Mouse (Mus musculus) ES-Bruce4 (cell line): ENCODE measurements around the gene Eif3k. TPM values are rescaled to one million over a fixed set of nuclear protein-coding genes. Genes with fewer than 3 reads are reported as not detected.

ENCODE experiments used
- H3K27ac ChIP-seq: 2 replicates; pipeline ENCODE4 v1.5.1; 2012; ENCODE audit warnings: low read length, inconsistent platforms; ENCODE audit not compliant: insufficient read depth
- H3K27me3 ChIP-seq: 2 replicates; pipeline ENCODE4 v1.6.1; 2012; ENCODE audit warnings: mild to moderate bottlenecking, low read length, inconsistent platforms; ENCODE audit not compliant: control insufficient read depth, poor library complexity, insufficient read depth, severe bottlenecking
- H3K36me3 ChIP-seq: 2 replicates; pipeline ENCODE4 v1.6.1; 2012; ENCODE audit warnings: inconsistent platforms, mild to moderate bottlenecking, low read length, moderate library complexity; ENCODE audit not compliant: control insufficient read depth, poor library complexity, insufficient read depth, severe bottlenecking
- H3K4me1 ChIP-seq: one replicate; pipeline ENCODE4 v1.8.1; 2011; ENCODE audit warnings: low read length; ENCODE audit not compliant: control insufficient read depth, insufficient read depth
- H3K4me3 ChIP-seq: 2 replicates; pipeline ENCODE4 v1.5.1; 2011; ENCODE audit warnings: low read depth, mild to moderate bottlenecking, low read length
- H3K9ac ChIP-seq: 2 replicates; pipeline ENCODE4 v1.6.1; 2012; ENCODE audit warnings: low read depth, mild to moderate bottlenecking, inconsistent platforms; ENCODE audit not compliant: poor library complexity, severe bottlenecking
- H3K9me3 ChIP-seq: replicated peaks from 2 replicates; pipeline ENCODE4 v1.6.1; 2012; ENCODE audit warnings: mild to moderate bottlenecking, low read length, inconsistent platforms; ENCODE audit not compliant: control insufficient read depth, poor library complexity, insufficient read depth, severe bottlenecking
- CTCF ChIP-seq: IDR thresholded peaks from one replicate; pipeline ENCODE4 v1.8.1; 2011; ENCODE audit warnings: low read depth, low read length
- EP300 ChIP-seq: IDR thresholded peaks from 2 replicates; pipeline ENCODE4 v1.6.1; 2011; ENCODE audit warnings: low read depth, low read length; ENCODE audit not compliant: insufficient read depth
- POLR2A ChIP-seq: IDR thresholded peaks from one replicate; pipeline ENCODE4 v1.8.1; 2011; ENCODE audit warnings: low read length; ENCODE audit not compliant: insufficient read depth
- polyA plus RNA-seq: library from polyadenylated mRNA; stranded (reverse); fragments of >200 nt; gene quantifications from 2 replicates; pipeline ENCODE4 v1.2.4, GENCODE M21; 2011; ENCODE audit warnings: low read depth; ENCODE audit not compliant: missing spikeins, insufficient read depth, insufficient read length

Eif3k gene
- polyA plus RNA-seq, 1 experiment, result 409 TPM

GRCm38 (mm10) chr7:29023514-29023913 lies 41.9 kb upstream of the Eif3k start:
- H3K4me1 ChIP-seq, result peaks cover 2% of the 10 kb centered on the region
- no peak for TF ChIP-seq EP300
- no peak for TF ChIP-seq CTCF
- no peak for TF ChIP-seq POLR2A

GRCm38 (mm10) chr7:29022479-29022878 lies 40.8 kb upstream of the Eif3k start:
- Histone ChIP-seq H3K27ac (no peak overlapping the region), H3K9ac (no peak overlapping the region), H3K4me3 (no peak overlapping the region), H3K36me3 (no peaks in the 10 kb centered on the region), H3K27me3 (no peaks in the 10 kb centered on the region), H3K9me3 (no peaks in the 10 kb centered on the region), H3K4me1 (peaks cover 4% of the 10 kb centered on the region)
- no peak for TF ChIP-seq EP300

More at GRCm38 (mm10) chr7:29023514-29023913, 41.9 kb upstream of the Eif3k start:
- Histone ChIP-seq H3K36me3 (no peaks in the 10 kb centered on the region), H3K9me3 (no peaks in the 10 kb centered on the region), H3K9ac (no peak overlapping the region), H3K4me3 (no peak overlapping the region), H3K27me3 (no peaks in the 10 kb centered on the region), H3K27ac (no peak overlapping the region)

GRCm38 (mm10) chr7:29019447-29020220 lies 38.0 kb upstream of the Eif3k start:
- Histone ChIP-seq H3K36me3 (no peaks in the 10 kb centered on the region), H3K27me3 (no peaks in the 10 kb centered on the region), H3K9me3 (no peaks in the 10 kb centered on the region), H3K4me3 (peak overlapping the region; percentile 31), H3K4me1 (peaks cover 2% of the 10 kb centered on the region), H3K27ac (no peak overlapping the region), H3K9ac (no peak overlapping the region)
- TF ChIP-seq POLR2A (no peak), EP300 (no peak), CTCF (no peak)

GRCm38 (mm10) chr7:29017222-29017621 lies 35.6 kb upstream of the Eif3k start:
- TF ChIP-seq CTCF (no peak), POLR2A (no peak), EP300 (no peak)
- no peaks in the 10 kb centered on the region for H3K9me3 ChIP-seq
- H3K4me1 ChIP-seq, result peaks cover 2% of the 10 kb centered on the region
- no peak overlapping the region for H3K4me3 ChIP-seq
- H3K27me3 ChIP-seq, result no peaks in the 10 kb centered on the region
- H3K9ac ChIP-seq, result no peak overlapping the region
- H3K27ac ChIP-seq, result no peak overlapping the region
- no peaks in the 10 kb centered on the region for H3K36me3 ChIP-seq

- Histone ChIP-seq H3K4me1 (peaks cover 2% of the 10 kb centered on the region), H3K4me3 (no peak overlapping the region), H3K27me3 (no peaks in the 10 kb centered on the region), H3K36me3 (no peaks in the 10 kb centered on the region), H3K9ac (no peak overlapping the region), H3K9me3 (no peaks in the 10 kb centered on the region), H3K27ac (no peak overlapping the region)
- no peak for TF ChIP-seq POLR2A
- TF ChIP-seq CTCF, result no peak
Measured at GRCm38 (mm10) chr7:29016440-29016839, 34.8 kb upstream of the Eif3k start.

GRCm38 (mm10) chr7:29014984-29015383 lies 33.3 kb upstream of the Eif3k start:
- H3K4me1 ChIP-seq, result peaks cover 2% of the 10 kb centered on the region
- H3K9me3 ChIP-seq, result no peaks in the 10 kb centered on the region
- H3K27ac ChIP-seq, result no peak overlapping the region
- no peak overlapping the region for H3K9ac ChIP-seq
- TF ChIP-seq EP300 (no peak), CTCF (peak; percentile 62)
- no peaks in the 10 kb centered on the region for H3K36me3 ChIP-seq
- H3K4me3 ChIP-seq, result no peak overlapping the region
- H3K27me3 ChIP-seq, result no peaks in the 10 kb centered on the region
